Mouse (Mus musculus) testis, adult 2 months (tissue): ENCODE measurements around the gene Atad5.

Experiments used
- CTCF ChIP-seq: fragments of 200-500 bp; IDR thresholded peaks from 2 replicates; pipeline ENCODE4 v1.5.1; 2012; ENCODE audit warnings: low read depth, mild to moderate bottlenecking, inconsistent platforms, low read length, moderate library complexity; ENCODE audit not compliant: control insufficient read depth, insufficient read depth, insufficient replicate concordance
- POLR2A ChIP-seq: fragments of 200-500 bp; IDR thresholded peaks from 2 replicates; pipeline ENCODE4 v1.6.1; 2012; ENCODE audit warnings: low read depth, mild to moderate bottlenecking, inconsistent platforms, low read length, moderate library complexity; ENCODE audit not compliant: control insufficient read depth

GRCm38 (mm10) chr11:80077784-80078545, 11.2 kb upstream of the Atad5 start:
- TF ChIP-seq CTCF, result no peak
- TF ChIP-seq POLR2A, result no peak
